Mouse (Mus musculus) midbrain, embryonic 11.5 days (tissue): ENCODE data around the gene Bmp6. TPM values are rescaled to one million over a fixed set of nuclear protein-coding genes. Genes with fewer than 3 reads are reported as not detected.

Experiments used
- ATAC-seq: fragments of 200-750 bp; cut with Nextera tagmentation; 2 replicates; pipeline ENCODE4 v1.8.0; 2017; ENCODE audit warnings: moderate TSS enrichment, moderate library complexity; ENCODE audit not compliant: low FRiP score
- DNase-seq: peaks from one replicate; pipeline ENCODE4 v3.0.0; 2015; ENCODE audit warnings: low spot score; ENCODE audit errors: missing footprints
- H3K27ac ChIP-seq: fragments of 300-500 bp; sonication (generic); 2 replicates; pipeline ENCODE4 v1.5.1; 2014; ENCODE audit warnings: low read depth, low read length
- H3K27me3 ChIP-seq: fragments of 300-500 bp; sonication (generic); 2 replicates; pipeline ENCODE4 v1.6.1; 2014; ENCODE audit warnings: mild to moderate bottlenecking, low read length, moderate library complexity, mixed read lengths; ENCODE audit not compliant: control insufficient read depth, insufficient read depth
- H3K36me3 ChIP-seq: fragments of 300-500 bp; sonication (generic); 2 replicates; pipeline ENCODE4 v1.6.1; 2014; ENCODE audit warnings: mild to moderate bottlenecking, low read length, moderate library complexity, mixed read lengths; ENCODE audit not compliant: control insufficient read depth, insufficient read depth
- H3K4me1 ChIP-seq: fragments of 300-500 bp; sonication (generic); 2 replicates; pipeline ENCODE4 v1.6.1; 2014; ENCODE audit warnings: low read length; ENCODE audit not compliant: control insufficient read depth, insufficient read depth
- H3K4me2 ChIP-seq: fragments of 300-500 bp; sonication (generic); 2 replicates; pipeline ENCODE4 v1.6.1; 2014; ENCODE audit warnings: mild to moderate bottlenecking, moderate library complexity
- H3K4me3 ChIP-seq: fragments of 300-500 bp; sonication (generic); 2 replicates; pipeline ENCODE4 v1.5.1; 2014; ENCODE audit warnings: low read depth, low read length
- H3K9ac ChIP-seq: fragments of 300-500 bp; sonication (generic); 2 replicates; pipeline ENCODE4 v1.6.1; 2014; ENCODE audit warnings: low read length
- H3K9me3 ChIP-seq: fragments of 300-500 bp; sonication (generic); 2 replicates; pipeline ENCODE4 v1.6.1; 2016; ENCODE audit warnings: low read length; ENCODE audit not compliant: control insufficient read depth
- WGBS: fragments of 180-500 bp; shearing (Covaris S2); extraction: QIAGEN DNeasy Blood & Tissue Kit; methylation state at CpG from one replicate; pipeline ENCODE4 v1.1.7; 2014; 5-methylcytosine and 5-hydroxymethylcytosine counted together
- polyA plus RNA-seq: library from polyadenylated mRNA; unstranded; fragments of >200 nt; fragmentation: Nextera tagmentation; extraction: Ambion mirVana; gene quantifications from 2 replicates; pipeline ENCODE4 v1.2.1, GENCODE M21; 2014

Bmp6 gene
- polyA plus RNA-seq, 1 experiment from 2014 or later: 3.0 TPM

DNA sequence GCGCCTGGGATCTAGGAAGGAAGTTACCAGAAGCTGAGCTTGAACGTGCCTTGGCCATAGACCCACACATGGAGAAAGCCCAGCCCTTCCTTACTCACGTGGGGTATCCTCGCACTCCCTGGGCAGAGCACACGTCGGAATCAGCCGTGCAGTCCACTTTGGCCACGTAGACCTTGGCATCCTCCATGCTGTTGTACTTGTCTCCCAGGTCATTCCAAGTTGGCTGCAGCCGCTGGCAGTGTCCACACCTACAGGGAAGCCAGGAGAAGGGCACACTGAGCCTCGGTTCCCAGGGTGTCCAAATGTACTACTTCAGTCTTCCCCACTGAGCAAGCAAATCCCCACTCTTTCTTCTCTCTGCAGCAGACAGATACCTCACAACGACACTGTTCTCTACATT lies 178.3 kb downstream of the Bmp6 start:
- 91% methylated on average over 11 of the region's 11 CpGs for WGBS
- Histone ChIP-seq H3K4me1 (peaks cover 11% of the 10 kb centered on the region; the same call in 1 of the 2 replicates), H3K9me3 (no peaks in the 10 kb centered on the region), H3K27ac (no peak overlapping the region), H3K9ac (no peak overlapping the region), H3K4me3 (no peak overlapping the region), H3K4me2 (no peak overlapping the region), H3K27me3 (no peaks in the 10 kb centered on the region), H3K36me3 (no peaks in the 10 kb centered on the region)
- no peak for ATAC-seq
- DNase-seq: no peak

DNA sequence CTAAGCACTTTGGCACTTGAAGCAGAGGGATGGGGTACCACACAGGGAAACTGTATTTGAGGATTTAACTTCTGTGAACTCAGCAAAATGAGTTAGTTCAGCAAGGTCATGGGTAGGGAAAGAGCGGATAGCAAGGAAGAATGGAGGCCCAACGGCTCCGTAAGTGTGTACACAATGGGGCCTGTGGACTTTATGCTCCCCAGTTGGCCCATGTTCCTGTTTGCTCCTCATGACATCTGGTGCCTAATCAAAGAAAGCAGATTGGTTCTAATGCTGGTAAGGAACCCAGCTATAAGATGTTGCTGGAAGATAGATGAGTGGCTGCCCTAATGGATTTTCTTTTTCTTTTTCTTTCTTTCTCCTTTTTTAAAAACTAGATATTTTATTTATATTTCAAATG lies 180.4 kb downstream of the Bmp6 start:
- peaks cover 14% of the 10 kb centered on the region; the same call in 1 of the 2 replicates for H3K4me1 ChIP-seq
- WGBS: 75% methylated on average over 3 of the region's 3 CpGs
- DNase-seq (no peak), ATAC-seq (no peak)
- no peak overlapping the region for H3K9ac ChIP-seq
- no peaks in the 10 kb centered on the region for H3K27me3 ChIP-seq
- no peaks in the 10 kb centered on the region for H3K36me3 ChIP-seq
- H3K4me3 ChIP-seq: no peak overlapping the region
- no peak overlapping the region for H3K4me2 ChIP-seq
- H3K9me3 ChIP-seq: no peaks in the 10 kb centered on the region
- no peak overlapping the region for H3K27ac ChIP-seq

DNA sequence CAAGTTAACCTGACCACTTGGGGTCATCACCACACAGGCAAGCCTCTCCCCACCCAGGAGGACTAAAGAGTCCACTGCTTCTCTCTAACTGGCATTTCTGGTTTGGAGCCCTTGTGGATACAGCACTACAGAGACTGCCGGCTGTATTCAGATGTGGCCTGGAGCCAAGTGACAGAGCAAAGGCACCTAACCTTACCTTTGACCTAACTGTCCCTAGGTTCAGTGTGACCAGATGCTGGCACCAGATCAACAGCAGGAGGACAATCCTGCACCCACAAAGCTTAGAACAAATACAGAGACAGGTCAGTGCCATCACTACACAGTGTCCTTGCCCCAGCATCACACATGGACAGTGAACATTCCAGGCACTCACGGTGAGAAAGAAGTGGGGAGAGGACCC lies 181.2 kb downstream of the Bmp6 start:
- no peak overlapping the region for H3K27ac ChIP-seq
- 78% methylated on average over 2 of the region's 2 CpGs for WGBS
- H3K36me3 ChIP-seq: no peaks in the 10 kb centered on the region
- H3K4me3 ChIP-seq: no peak overlapping the region
- H3K9ac ChIP-seq: no peak overlapping the region
- ATAC-seq (no peak), DNase-seq (no peak)
- H3K27me3 ChIP-seq: no peaks in the 10 kb centered on the region
- no peaks in the 10 kb centered on the region for H3K9me3 ChIP-seq
- peaks cover 14% of the 10 kb centered on the region; the same call in 1 of the 2 replicates for H3K4me1 ChIP-seq
- H3K4me2 ChIP-seq: no peak overlapping the region

DNA sequence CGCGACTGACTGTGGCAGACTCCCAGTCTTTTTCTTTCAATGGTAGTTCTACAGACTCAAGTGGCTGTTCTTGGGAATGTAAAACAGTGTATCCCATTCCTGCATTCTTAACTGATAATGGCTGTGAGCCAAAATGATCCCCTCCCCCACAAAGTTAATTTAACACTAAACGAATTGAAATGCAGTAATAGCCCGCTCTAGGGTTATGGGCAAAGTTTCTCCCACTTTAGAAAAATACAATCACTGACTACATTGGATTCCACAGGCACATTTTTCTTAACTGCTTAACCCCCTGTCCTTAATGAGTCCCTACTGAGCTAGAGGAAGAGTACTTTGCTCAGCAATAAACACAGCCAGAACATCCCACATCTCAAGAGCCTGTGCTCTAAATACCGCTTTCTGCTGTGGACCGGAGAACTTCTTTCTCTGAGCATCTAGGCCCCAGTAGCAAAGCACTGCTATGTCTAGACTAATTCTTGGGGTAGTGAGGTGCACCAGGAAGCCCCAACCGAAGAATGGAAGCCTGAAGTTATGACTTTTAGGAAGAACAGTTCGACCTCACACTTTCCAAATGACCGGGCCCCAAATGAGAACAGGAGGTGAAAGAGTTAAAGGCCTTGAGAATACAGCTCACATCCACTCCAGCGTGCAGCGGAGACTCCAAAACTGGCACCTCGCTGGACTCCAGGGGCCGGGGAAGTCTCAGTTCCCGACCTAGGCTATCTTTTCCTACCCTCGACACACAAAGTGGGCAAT lies 182.3 kb downstream of the Bmp6 start:
- H3K9ac ChIP-seq: peak overlapping the region; percentile 83
- peak; percentile 97 for DNase-seq
- ATAC-seq: peak; percentile 10
- H3K4me2 ChIP-seq: peak overlapping the region; percentile 88
- no peaks in the 10 kb centered on the region for H3K36me3 ChIP-seq
- no peaks in the 10 kb centered on the region for H3K9me3 ChIP-seq
- H3K27me3 ChIP-seq: no peaks in the 10 kb centered on the region
- peaks cover 14% of the 10 kb centered on the region; the same call in 1 of the 2 replicates for H3K4me1 ChIP-seq
- peak overlapping the region; percentile 63 for H3K27ac ChIP-seq
- WGBS: 17% methylated on average over 15 of the region's 15 CpGs
- peak overlapping the region; percentile 81 for H3K4me3 ChIP-seq

DNA sequence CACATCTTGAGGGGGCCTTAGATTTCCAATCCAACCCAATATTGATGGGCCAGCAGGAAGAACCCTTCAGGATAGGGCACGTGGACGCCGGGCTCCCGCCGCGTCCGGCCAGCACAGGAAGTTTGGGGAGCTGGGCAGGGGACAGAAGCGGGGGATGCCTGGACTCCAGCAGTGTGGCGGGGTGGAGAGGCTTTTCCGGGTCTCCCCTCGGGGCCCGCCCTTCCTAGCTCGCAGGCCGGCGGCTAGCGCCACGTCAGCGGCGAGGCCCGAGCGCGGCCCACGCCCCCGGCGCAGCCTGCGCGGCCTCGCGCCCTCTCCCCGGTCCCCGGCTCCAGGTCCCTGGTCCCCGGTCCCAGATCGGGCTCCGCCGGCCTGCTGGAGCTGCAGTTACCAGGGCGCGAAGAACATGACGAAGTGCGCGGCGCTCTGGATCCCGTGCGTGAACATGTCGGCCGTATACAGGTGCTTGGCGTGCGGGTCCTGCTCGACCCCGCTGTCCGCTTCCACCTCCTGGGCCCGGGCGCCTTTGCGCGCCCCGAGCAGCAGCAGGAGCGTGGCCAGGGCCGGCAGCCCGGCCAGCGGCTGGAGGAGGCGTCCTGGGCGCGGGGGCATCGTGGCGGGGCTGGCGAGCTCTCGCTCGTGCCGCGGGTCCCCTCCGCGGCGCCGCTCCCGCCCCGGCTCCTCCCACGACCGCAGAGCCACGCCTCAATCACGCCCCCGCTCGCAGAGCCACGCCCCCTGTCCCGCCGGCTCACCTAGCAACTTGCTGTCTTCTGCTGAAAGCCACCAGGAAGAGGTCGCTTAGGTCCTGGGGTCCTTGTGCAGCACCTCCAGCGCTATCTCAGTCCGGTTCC lies 183.1 kb downstream of the Bmp6 start:
- Histone ChIP-seq H3K9me3 (no peaks in the 10 kb centered on the region), H3K27me3 (no peaks in the 10 kb centered on the region), H3K4me2 (peak overlapping the region; percentile 88), H3K9ac (peak overlapping the region; percentile 83), H3K4me1 (peaks cover 14% of the 10 kb centered on the region; the same call in 1 of the 2 replicates), H3K4me3 (peak overlapping the region; percentile 81), H3K27ac (peak overlapping the region; percentile 63), H3K36me3 (no peaks in the 10 kb centered on the region)
- DNase-seq (peak; percentile 98), ATAC-seq (peak; percentile 92)
- under 1% methylated on average over 80 of the region's 87 CpGs for WGBS

DNA sequence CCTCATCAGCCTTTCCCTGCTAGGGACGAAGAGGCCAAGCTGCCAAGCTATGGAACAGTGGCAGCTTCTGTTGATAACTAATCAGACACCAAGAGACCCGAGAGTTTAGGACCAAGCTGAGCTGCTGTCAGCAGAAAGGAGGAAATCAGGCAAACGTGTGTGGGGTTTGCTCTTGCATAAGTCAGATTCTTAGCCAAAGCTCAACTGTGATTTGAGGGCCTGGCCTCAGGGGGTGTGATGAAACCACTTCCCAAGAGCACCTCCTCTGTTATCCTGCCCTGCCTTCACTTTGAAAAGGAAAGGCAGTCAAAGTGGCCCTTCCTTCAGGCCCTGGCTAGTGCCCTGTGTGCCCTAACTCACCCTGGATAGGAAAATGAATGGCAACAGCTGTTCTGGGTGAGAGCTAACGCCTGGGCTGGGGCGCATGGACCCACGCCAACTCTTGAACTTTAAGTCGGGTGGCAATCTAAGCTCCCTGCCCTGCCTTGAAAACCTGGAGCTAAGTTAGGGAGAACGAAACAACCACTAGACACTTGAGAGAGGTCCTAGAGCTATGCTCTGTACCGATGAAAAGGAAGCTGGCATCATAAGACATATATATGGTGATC lies 183.9 kb downstream of the Bmp6 start, which contains the start of gene Txndc5:
TSS of gene Txndc5 (minus strand) at position 138 of the 608 bp plus-strand sequence.
- WGBS: 59% methylated on average over 9 of the region's 9 CpGs
- no peaks in the 10 kb centered on the region for H3K27me3 ChIP-seq
- H3K4me3 ChIP-seq: peak within 1 kb of the TSS; percentile 81
- peak within 1 kb of the TSS; percentile 88 for H3K4me2 ChIP-seq
- H3K9ac ChIP-seq: peak within 1 kb of the TSS; percentile 83
- DNase-seq: no peak
- H3K4me1 ChIP-seq: peaks cover 14% of the 10 kb centered on the region; the same call in 1 of the 2 replicates
- no peaks in the 10 kb centered on the region for H3K36me3 ChIP-seq
- ATAC-seq: peak; percentile 8; the same call in 1 of the 2 replicates
- H3K27ac ChIP-seq: peak within 1 kb of the TSS; percentile 63
- H3K9me3 ChIP-seq: no peaks in the 10 kb centered on the region

DNA sequence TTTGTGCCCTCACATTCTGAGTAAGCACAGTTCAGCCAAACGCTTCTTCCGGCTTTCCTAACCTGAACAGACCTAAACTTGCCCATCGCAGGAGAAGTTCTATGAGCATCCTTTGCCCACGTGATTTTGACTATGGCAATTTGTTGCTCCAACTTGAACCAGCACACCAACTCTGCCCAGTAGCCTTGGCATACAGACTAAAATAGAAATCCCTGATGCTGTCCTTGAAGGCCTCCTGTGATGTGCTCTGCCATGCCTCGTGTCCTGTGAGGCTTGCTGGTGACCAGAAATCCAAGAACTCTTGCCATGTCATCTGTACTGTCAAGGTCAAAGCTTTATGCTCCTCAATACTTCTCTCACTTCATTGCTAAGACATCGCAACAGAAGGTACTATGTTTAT lies 184.7 kb downstream of the Bmp6 start:
- no peak for DNase-seq

DNA sequence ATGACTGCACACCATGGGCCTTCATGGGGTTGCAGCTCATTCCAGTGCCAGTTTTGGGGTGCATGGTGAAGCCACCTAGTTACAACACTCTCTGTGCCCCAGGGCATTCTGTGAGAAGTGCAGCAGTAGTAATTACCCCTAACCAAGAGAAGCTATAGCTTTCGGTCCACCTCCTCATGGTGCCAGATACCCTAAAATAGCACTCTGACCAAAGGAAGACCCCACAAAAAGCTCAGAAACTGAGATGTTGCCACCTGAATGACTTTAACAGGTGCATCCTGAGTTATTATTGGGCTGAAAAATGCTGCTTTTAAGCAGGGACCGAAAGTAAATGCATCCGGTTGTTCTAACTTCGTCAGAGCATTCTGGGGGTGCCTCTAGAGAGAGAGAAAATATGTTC lies 186.6 kb downstream of the Bmp6 start:
- no peak overlapping the region for H3K4me2 ChIP-seq
- WGBS: 96% methylated on average over 4 of the region's 4 CpGs
- ATAC-seq (no peak), DNase-seq (no peak)
- H3K4me3 ChIP-seq: no peak overlapping the region
- peaks cover 11% of the 10 kb centered on the region; the same call in 1 of the 2 replicates for H3K4me1 ChIP-seq
- H3K27me3 ChIP-seq: no peaks in the 10 kb centered on the region
- no peaks in the 10 kb centered on the region for H3K36me3 ChIP-seq
- H3K9ac ChIP-seq: no peak overlapping the region
- no peaks in the 10 kb centered on the region for H3K9me3 ChIP-seq
- no peak overlapping the region for H3K27ac ChIP-seq

More for the DNA sequence above, 184.7 kb downstream of the Bmp6 start:
- no peaks in the 10 kb centered on the region for H3K9me3 ChIP-seq
- WGBS: 87% methylated on average over 6 of the region's 6 CpGs
- no peak overlapping the region for H3K27ac ChIP-seq
- H3K9ac ChIP-seq: no peak overlapping the region
- no peak overlapping the region for H3K4me2 ChIP-seq
- ATAC-seq: no peak
- no peaks in the 10 kb centered on the region for H3K36me3 ChIP-seq
- no peak overlapping the region for H3K4me3 ChIP-seq
- H3K4me1 ChIP-seq: peaks cover 14% of the 10 kb centered on the region; the same call in 1 of the 2 replicates
- H3K27me3 ChIP-seq: no peaks in the 10 kb centered on the region
